Mouse (Mus musculus) heart, adult 2 months (tissue): ENCODE data around the gene Psmg4.

Experiments
- CTCF ChIP-seq: fragments of 200-600 bp; IDR thresholded peaks from 2 replicates; pipeline ENCODE4 v1.8.1; 2022; ENCODE audit warnings: antibody characterized with exemption, mild to moderate bottlenecking, moderate library complexity
- EP300 ChIP-seq: fragments of 200-500 bp; IDR thresholded peaks from 2 replicates; pipeline ENCODE4 v1.6.1; 2011; ENCODE audit warnings: low read depth, low read length, control low read depth; ENCODE audit not compliant: insufficient read depth
- POLR2A ChIP-seq: fragments of 200-500 bp; IDR thresholded peaks from 2 replicates; pipeline ENCODE4 v1.6.1; 2011; ENCODE audit warnings: mild to moderate bottlenecking, low read depth, low read length, control low read depth; ENCODE audit not compliant: insufficient read depth

GRCm38 (mm10) chr13:34128276-34129114, 34.3 kb upstream of the Psmg4 start:
- TF ChIP-seq POLR2A (no peak), CTCF (no peak), EP300 (no peak)
